Mouse (Mus musculus): ENCODE data around the gene Lypd4.
"Not testable (repeated sequence)": the region's sequence is repeated elsewhere in the genome, so short reads cannot be mapped to it uniquely, and the experiment has no call there.

DNA sequence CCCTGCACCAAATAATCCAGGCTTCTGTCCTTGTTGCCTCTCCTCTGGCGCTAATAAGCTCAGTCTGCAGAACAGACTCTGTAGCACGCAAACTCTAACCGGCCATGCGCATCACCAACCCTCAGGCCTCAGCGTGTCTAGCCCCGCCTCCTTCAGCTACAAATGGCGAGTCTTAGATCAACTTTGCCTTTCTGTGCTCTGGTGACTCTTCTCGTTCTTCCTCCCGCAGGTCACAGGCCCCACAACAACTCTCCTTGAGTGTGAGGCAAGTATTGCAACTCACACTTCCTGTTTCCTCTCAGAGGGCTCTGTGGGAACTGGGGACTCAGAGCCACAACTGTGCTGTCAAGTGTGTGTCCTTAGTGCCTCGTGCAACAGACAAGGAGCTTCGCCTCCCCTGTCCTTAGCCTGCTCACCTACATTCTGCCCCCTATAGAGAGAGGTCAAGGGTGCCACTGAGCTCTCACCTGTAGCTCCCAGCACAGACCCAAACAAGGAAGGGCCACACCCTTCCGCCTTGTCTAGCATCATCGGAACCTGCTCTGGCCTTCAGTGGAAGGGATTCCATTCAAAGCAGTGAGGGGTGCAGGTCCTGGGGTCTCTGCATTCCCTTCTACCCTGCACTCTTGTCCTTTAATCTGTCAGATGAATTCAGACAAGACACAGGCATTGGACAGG is 30.9 kb downstream of the Lypd4 start:
- TF ChIP-seq CTCF (IDR thresholded peaks at IDR 0.05; ENCODE audit: borderline replicate concordance, control insufficient read depth, extremely low read depth, insufficient read depth, low read length, poor library complexity); POLR2A (IDR thresholded peaks at IDR 0.05; ENCODE audit: control insufficient read depth, extremely low read depth, insufficient read depth, low read length, poor library complexity): not testable (repeated sequence)

All from thymus, adult 2 months (tissue).